Comparison of ENCODE assay signal across 18 mouse cellular contexts in genomic region chr2:73513204-73513749, GRCm38 (mm10). TPM values are rescaled to one million over a fixed set of nuclear protein-coding genes. Genes with fewer than 3 reads are reported as not detected.
A peak's percentile ranks its signal among the peaks of the same experiment; 100 is the strongest.
DNase-seq lines count a peak whose midpoint lies in the region; ATAC-seq and TF ChIP-seq lines count a peak whose summit lies in the region.
"Had no signal": no experiment of that assay in that cellular context is flagged by ENCODE, and none has a peak within 500 bp of the region (broad histone marks: within the 10 kb centered on the region; RNA-seq: fewer than 3 reads in every experiment).

No protein-coding gene starts in this region.

- DNase-seq in layer of hippocampus, adult 2 months (ENCODE audit: low spot score in 2 of 2): no peak
- DNase-seq in layer of hippocampus, postnatal 36 days: no peak
- no peak for DNase-seq in stomach, postnatal 0 days (ENCODE audit: low spot score)
- DNase-seq in cerebellum, adult 11-12 months: no peak
- no peak for DNase-seq in cerebellum, postnatal 36 days
- DNase-seq: adrenal gland, postnatal 25 days; cerebellum, postnatal 25 days; kidney, adult 11 months; kidney, postnatal 4 days; liver, embryonic 13.5 days; right cerebral cortex, adult 18-20 months had no signal

- no peak for TF ChIP-seq CTCF in layer of hippocampus, adult 2 months (conservative IDR thresholded peaks at IDR 0.05)
- TF ChIP-seq CTCF in stomach, postnatal 0 days (IDR thresholded peaks at IDR 0.05; ENCODE audit: low read depth): no peak

- 0 out of 2 replicates have a peak, but pooled peaks have one; percentile 26 for ATAC-seq in stomach, embryonic 16.5 days (ENCODE audit: insufficient read depth, low FRiP score)
- ATAC-seq in stomach, postnatal 0 days (ENCODE audit: low FRiP score, low TSS enrichment): no peak
- ATAC-seq in limb, embryonic 15.5 days (ENCODE audit: insufficient number of reproducible peaks, low FRiP score, low TSS enrichment, low read depth): no peak
- ATAC-seq: CD4-positive, CD25-positive, alpha-beta regulatory T cell, adult 4 months had no signal

- no peak for TF ChIP-seq EP300 in stomach, postnatal 0 days (optimal IDR thresholded peaks at IDR 0.05)

- H3K4me1 ChIP-seq in stomach, embryonic 16.5 days (ENCODE audit: control insufficient read depth, insufficient read depth, low read length): no peaks in the 10 kb centered on the region
- H3K4me1 ChIP-seq in stomach, postnatal 0 days (replicated peaks; ENCODE audit: control insufficient read depth, insufficient read depth): no peaks in the 10 kb centered on the region
- peaks cover 44% of the 10 kb centered on the region for H3K4me1 ChIP-seq in limb, embryonic 15.5 days
- H3K4me1 ChIP-seq: hindbrain, embryonic 15.5 days; midbrain, embryonic 10.5 days had no signal

- no peaks in the 10 kb centered on the region for H3K27me3 ChIP-seq in stomach, embryonic 16.5 days (ENCODE audit: control insufficient read depth, insufficient read depth, low read length)
- no peaks in the 10 kb centered on the region for H3K27me3 ChIP-seq in stomach, postnatal 0 days (ENCODE audit: control insufficient read depth, insufficient read depth, low read length)
- no peaks in the 10 kb centered on the region for H3K27me3 ChIP-seq in limb, embryonic 15.5 days
- H3K27me3 ChIP-seq: embryonic facial prominence, embryonic 12.5 days; hindbrain, embryonic 15.5 days; liver, embryonic 13.5 days had no signal

- H3K36me3 ChIP-seq in stomach, embryonic 16.5 days (ENCODE audit: control insufficient read depth, insufficient read depth, low read length): no peaks in the 10 kb centered on the region
- H3K36me3 ChIP-seq in stomach, postnatal 0 days (ENCODE audit: control insufficient read depth, insufficient read depth, low read length): no peaks in the 10 kb centered on the region
- no peaks in the 10 kb centered on the region for H3K36me3 ChIP-seq in limb, embryonic 15.5 days
- H3K36me3 ChIP-seq: hindbrain, embryonic 15.5 days; liver, embryonic 13.5 days; midbrain, embryonic 10.5 days had no signal

- no peaks in the 10 kb centered on the region for H3K9me3 ChIP-seq in stomach, embryonic 16.5 days (replicated peaks; ENCODE audit: control insufficient read depth, low read length)
- no peaks in the 10 kb centered on the region for H3K9me3 ChIP-seq in stomach, postnatal 0 days (ENCODE audit: control insufficient read depth, low read length)
- H3K9me3 ChIP-seq in limb, embryonic 15.5 days: no peaks in the 10 kb centered on the region
- H3K9me3 ChIP-seq: embryonic facial prominence, embryonic 12.5 days; forebrain, embryonic 10.5 days; hindbrain, embryonic 15.5 days; liver, embryonic 13.5 days; midbrain, embryonic 10.5 days had no signal

- peak overlapping the region; percentile 10; the same call in 1 of the 2 replicates for H3K27ac ChIP-seq in layer of hippocampus, adult 2 months
- no peak overlapping the region for H3K27ac ChIP-seq in stomach, embryonic 16.5 days (ENCODE audit: low read length)
- H3K27ac ChIP-seq in stomach, postnatal 0 days (replicated peaks): no peak overlapping the region
- H3K27ac ChIP-seq in limb, embryonic 15.5 days: peak overlapping the region; percentile 54
- H3K27ac ChIP-seq: embryonic facial prominence, embryonic 12.5 days; forebrain, embryonic 10.5 days; hindbrain, embryonic 15.5 days; midbrain, embryonic 10.5 days had no signal

- no peak overlapping the region for H3K9ac ChIP-seq in stomach, embryonic 16.5 days (ENCODE audit: low read length)
- no peak overlapping the region for H3K9ac ChIP-seq in stomach, postnatal 0 days (ENCODE audit: low read length)
- H3K9ac ChIP-seq in limb, embryonic 15.5 days: no peak overlapping the region
- H3K9ac ChIP-seq: embryonic facial prominence, embryonic 12.5 days; hindbrain, embryonic 15.5 days; liver, embryonic 13.5 days had no signal

- no peak overlapping the region for H3K4me3 ChIP-seq in layer of hippocampus, adult 2 months
- H3K4me3 ChIP-seq in stomach, embryonic 16.5 days (replicated peaks; ENCODE audit: low read length): no peak overlapping the region
- H3K4me3 ChIP-seq in stomach, postnatal 0 days (ENCODE audit: low read depth, low read length): no peak overlapping the region
- H3K4me3 ChIP-seq in limb, embryonic 15.5 days: no peak overlapping the region
- H3K4me3 ChIP-seq: embryonic facial prominence, embryonic 12.5 days; forebrain, embryonic 10.5 days; hindbrain, embryonic 15.5 days; liver, embryonic 13.5 days; midbrain, embryonic 10.5 days had no signal

- 71% methylated on average over 2 of the region's 2 CpGs for WGBS in stomach, embryonic 16.5 days
- 87% methylated on average over 2 of the region's 2 CpGs for WGBS in stomach, postnatal 0 days
- WGBS in limb, embryonic 15.5 days: 80% methylated on average over 2 of the region's 2 CpGs

- H3K4me2 ChIP-seq in stomach, embryonic 16.5 days (ENCODE audit: low read depth, low read length): no peak overlapping the region
- H3K4me2 ChIP-seq in stomach, postnatal 0 days (replicated peaks; ENCODE audit: low read depth): no peak overlapping the region
- H3K4me2 ChIP-seq in limb, embryonic 15.5 days: no peak overlapping the region
- H3K4me2 ChIP-seq: embryonic facial prominence, embryonic 12.5 days; hindbrain, embryonic 15.5 days; liver, embryonic 13.5 days had no signal

RNA-seq across cellular contexts. Expression of gene Wipf1, which starts 16.3 kb away (rescaled TPM):
- 1 to 10 TPM; 8.1 to 10.0 TPM for total RNA-seq in layer of hippocampus, adult 2 months (2021)
- total RNA-seq in layer of hippocampus, postnatal 36 days (2021): 1 to 10 TPM; 7.9 to 9.0 TPM
- 5.6 and 7.0 TPM in 2 replicates for polyA plus RNA-seq in stomach, embryonic 16.5 days (2015; fragmentation: Nextera tagmentation; extraction: Ambion mirVana)
- polyA plus RNA-seq in stomach, postnatal 0 days (2015; fragmentation: Nextera tagmentation; extraction: Ambion mirVana): 3.1 and 3.3 TPM in 2 replicates
- polyA plus RNA-seq in limb, embryonic 15.5 days (2015; fragmentation: Nextera tagmentation; extraction: Ambion mirVana): 15.1 TPM in 2 replicates

Comparison
In these comparisons a context has a peak if more than half of its experiments do, and no peak if none do; other contexts are left out.
1. H3K27ac ChIP-seq: peak in layer of hippocampus, adult 2 months (single experiment) and limb, embryonic 15.5 days (single experiment); none in stomach, embryonic 16.5 days (single experiment) and stomach, postnatal 0 days (single experiment).